38 mouse cellular contexts compared by ENCODE assay signal in the genomic region with DNA sequence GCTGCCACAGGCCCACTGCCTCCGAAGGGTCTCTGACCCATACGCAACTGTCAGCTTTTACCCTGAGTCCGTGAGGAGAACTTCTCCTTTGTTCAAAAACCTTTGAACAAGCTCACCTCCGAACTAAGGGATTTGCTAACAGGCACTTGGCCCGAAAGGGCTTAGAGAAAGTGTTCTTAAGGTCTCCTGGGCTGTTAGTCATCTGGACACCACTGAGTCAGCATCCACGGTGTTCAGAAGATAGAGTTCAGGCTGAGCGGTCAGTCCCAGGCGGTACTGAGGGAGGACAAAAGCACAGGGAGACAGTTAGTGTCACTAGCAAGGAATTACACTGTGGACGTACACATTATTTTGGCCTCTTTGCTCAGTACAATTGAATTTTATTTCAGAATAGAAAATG. TPM values are rescaled to one million over a fixed set of nuclear protein-coding genes. Genes with fewer than 3 reads are reported as not detected.
A peak's percentile ranks its signal among the peaks of the same experiment; 100 is the strongest.
DNase-seq lines count a peak whose midpoint lies in the region; ATAC-seq and TF ChIP-seq lines count a peak whose summit lies in the region.
"Had no signal": no experiment of that assay in that cellular context is flagged by ENCODE, and none has a peak within 500 bp of the region (broad histone marks: within the 10 kb centered on the region; RNA-seq: fewer than 3 reads in every experiment).

No protein-coding gene starts in this region.

- no peak overlapping the region for H3K4me2 ChIP-seq in CH12.LX (ENCODE audit: insufficient read depth, low read depth, poor library complexity, severe bottlenecking)
- H3K4me2 ChIP-seq: embryonic facial prominence, embryonic 13.5 days; forebrain, embryonic 12.5 days; hindbrain, embryonic 15.5 days had no signal

- DNase-seq in adrenal gland, adult 2 months, result peak; percentile 58
- no peak for DNase-seq in adrenal gland, adult 18-20 months (ENCODE audit: low spot score in 2 of 2)
- peak; percentile 40 to 54 for DNase-seq in kidney, postnatal 36 days
- no peak for DNase-seq in kidney, postnatal 10 days
- DNase-seq in CH12.LX (ENCODE audit: extremely low read depth), result peak; percentile 20
- peak; percentile 44 to 58 for DNase-seq in adrenal gland, postnatal 36 days
- no peak for DNase-seq in urinary bladder, adult 18-20 months (ENCODE audit: low spot score in 2 of 2)
- DNase-seq: cerebellum, adult 9-11 months; layer of hippocampus, adult 9-11 months; liver; liver, postnatal 0 days; lung, postnatal 36 days; midbrain, embryonic 14.5 days had no signal

- no peak overlapping the region for H3K27ac ChIP-seq in CH12.LX (ENCODE audit: insufficient read depth, low read depth)
- H3K27ac ChIP-seq: embryonic facial prominence, embryonic 13.5 days; hindbrain, embryonic 15.5 days; stomach, postnatal 0 days had no signal

- H3K9me3 ChIP-seq in CH12.LX (replicated peaks; ENCODE audit: low read length), result no peaks in the 10 kb centered on the region
- H3K9me3 ChIP-seq: embryonic facial prominence, embryonic 13.5 days; forebrain, embryonic 12.5 days; heart, embryonic 10.5 days; hindbrain, embryonic 15.5 days had no signal

- no peak overlapping the region for H3K4me3 ChIP-seq in CH12.LX (replicated peaks in 1 of 3; ENCODE audit: low read depth in 2 of 3, low read length in 2 of 3, poor library complexity in 1 of 3)
- H3K4me3 ChIP-seq: embryonic facial prominence, embryonic 13.5 days; erythroblast, embryonic 14.5 days; forebrain, embryonic 12.5 days; heart, embryonic 10.5 days; hindbrain, embryonic 15.5 days had no signal

- H3K79me2 ChIP-seq in CH12.LX (replicated peaks; ENCODE audit: control insufficient read depth, extremely low read depth, insufficient read depth, poor library complexity, severe bottlenecking), result no peaks in the 10 kb centered on the region

- H3K36me3 ChIP-seq in CH12.LX (replicated peaks in 1 of 2; ENCODE audit: control insufficient read depth in 1 of 2, insufficient read depth in 1 of 2, low read length in 1 of 2), result peaks cover 0 to 16% of the 10 kb centered on the region in 2 experiments

- no peaks in the 10 kb centered on the region for H3K27me3 ChIP-seq in CH12.LX (replicated peaks)
- H3K27me3 ChIP-seq: embryonic facial prominence, embryonic 13.5 days; forebrain, embryonic 12.5 days; hindbrain, embryonic 15.5 days had no signal

- TF ChIP-seq RAD21 in CH12.LX (IDR thresholded peaks at IDR 0.05; ENCODE audit: low read depth, low read length), result no peak

- TF ChIP-seq CTCF in CH12.LX (conservative IDR thresholded peaks at IDR 0.05 in 1 of 2, IDR thresholded peaks at IDR 0.05 in 1 of 2; ENCODE audit: low read depth in 2 of 2, low read length in 2 of 2), result no peak

- ATAC-seq in megakaryocyte progenitor cell, adult 5-6 weeks (replicated peaks; ENCODE audit: poor library complexity), result no peak
- ATAC-seq: activated CD4-positive, CD25-positive, alpha-beta regulatory T cell, adult 4 months; CD4-positive, CD25-positive, alpha-beta regulatory T cell, adult 4 months; liver, postnatal 0 days had no signal

- dilution Hi-C loops in CH12.LX (cut with MboI; ENCODE audit: extremely low pct_ligation_motif_present, extremely low pct_unique_long_range_greater_than_20kb, low sequenced_read_pairs), result no loop called here

- H3K4me1 ChIP-seq in CH12.LX (ENCODE audit: control insufficient read depth in 1 of 2, insufficient read depth in 2 of 2), result peaks cover 16 to 28% of the 10 kb centered on the region in 2 experiments
- H3K4me1 ChIP-seq: hindbrain, embryonic 15.5 days had no signal

- H3K9ac ChIP-seq in CH12.LX (ENCODE audit: insufficient read depth, low read depth), result no peak overlapping the region
- H3K9ac ChIP-seq: forebrain, embryonic 12.5 days; hindbrain, embryonic 15.5 days; liver, postnatal 0 days had no signal

- TF ChIP-seq POLR2A in CH12.LX (IDR thresholded peaks at IDR 0.05; ENCODE audit: low read depth, low read length), result no peak

- TF ChIP-seq EP300 in CH12.LX (IDR thresholded peaks at IDR 0.05; ENCODE audit: low read length), result no peak

- in situ Hi-C loops in CH12.LX (cut with MboI; ENCODE audit: low pct_ligation_motif_present, low pct_unique_long_range_greater_than_20kb, low sequenced_read_pairs), result no loop called here

TF ChIP-seq in CH12.LX, 34 proteins besides CTCF, POLR2A, EP300 and RAD21:
- TF ChIP-seq MEF2A (IDR thresholded peaks at IDR 0.05; ENCODE audit: borderline replicate concordance, low read depth, low read length) (no peak), MAFK (IDR thresholded peaks at IDR 0.05; ENCODE audit: insufficient replicate concordance, low read length) (0 out of 2 replicates have a peak, but pooled peaks have one; percentile 37), ZNF384 (IDR thresholded peaks at IDR 0.05; ENCODE audit: low read depth, low read length) (no peak), GABPA (IDR thresholded peaks at IDR 0.05; ENCODE audit: insufficient replicate concordance, low read depth, low read length) (no peak)

RNA-seq across cellular contexts. Expression of gene Higd1c, which starts 24.5 kb away (rescaled TPM):
- under 1 TPM in 1 of 2 experiments, not detected in 1; 0.69 TPM for total RNA-seq in adrenal gland, adult 2 months (2021)
- 0.28 TPM in 1 of 2 replicates, not detected in the other for polyA plus RNA-seq in adrenal gland, adult 2 months (2012; rRNA removed)
- total RNA-seq in adrenal gland, adult 18-20 months (2021), result not detected
- total RNA-seq in CH12.LX (2012; rRNA removed), result not detected in 2 replicates
- total RNA-seq in CH12.LX (2014; rRNA removed), result not detected in 2 replicates
- polyA plus RNA-seq in CH12.LX (2012; ENCODE audit: insufficient read length, low read depth), result not detected in 2 replicates
- not detected for total RNA-seq in adrenal gland, postnatal 36 days (2021)
- total RNA-seq in megakaryocyte progenitor cell, adult 5-6 weeks (2015), result not detected in 2 replicates
- not detected in 2 replicates for total RNA-seq in megakaryocyte progenitor cell, adult 5-6 weeks (2017)
- total RNA-seq: ES-E14; gastrocnemius, adult 18-20 months; hematopoietic stem cell, adult 5-6 weeks; left cerebral cortex, adult 18-20 months; left cerebral cortex, postnatal 36 days; megakaryocyte-erythroid progenitor cell, adult 5-6 weeks had no signal
- polyA plus RNA-seq: activated CD4-positive, CD25-positive, alpha-beta regulatory T cell, adult 4 months; brain, embryonic 14.5 days; CD4-positive, CD25-positive, alpha-beta regulatory T cell, adult 4 months; cortical plate, adult 2 months; embryonic facial prominence, embryonic 13.5 days; erythroblast, embryonic 14.5 days; forebrain, embryonic 12.5 days; gonadal fat pad, adult 2 months; heart, embryonic 10.5 days; heart, embryonic 16.5 days; intestine, embryonic 14.5 days; large intestine, adult 2 months; liver, postnatal 0 days; midbrain, embryonic 14.5 days; neural tube, embryonic 11.5 days; small intestine, adult 2 months; stomach, postnatal 0 days; thymus, adult 2 months had no signal

RNA-seq across cellular contexts. Expression of gene Gm5475, which starts 33.1 kb away (rescaled TPM):
- total RNA-seq in adrenal gland, adult 2 months (2021), result not detected
- polyA plus RNA-seq in adrenal gland, adult 2 months (2012; rRNA removed), result 0.06 and 0.19 TPM in 2 replicates
- total RNA-seq in adrenal gland, adult 18-20 months (2021), result not detected
- not detected in 2 replicates for total RNA-seq in CH12.LX (2012; rRNA removed)
- not detected in 2 replicates for total RNA-seq in CH12.LX (2014; rRNA removed)
- not detected in 2 replicates for polyA plus RNA-seq in CH12.LX (2012; ENCODE audit: insufficient read length, low read depth)
- not detected for total RNA-seq in adrenal gland, postnatal 36 days (2021)
- total RNA-seq in megakaryocyte progenitor cell, adult 5-6 weeks (2015), result not detected in 2 replicates
- not detected in 2 replicates for total RNA-seq in megakaryocyte progenitor cell, adult 5-6 weeks (2017)
- total RNA-seq: ES-E14; hematopoietic stem cell, adult 5-6 weeks; left cerebral cortex, adult 18-20 months; left cerebral cortex, postnatal 36 days; megakaryocyte-erythroid progenitor cell, adult 5-6 weeks had no signal
- polyA plus RNA-seq: CD4-positive, CD25-positive, alpha-beta regulatory T cell, adult 4 months; embryonic facial prominence, embryonic 13.5 days; erythroblast, embryonic 14.5 days; heart, embryonic 10.5 days; heart, embryonic 16.5 days; intestine, embryonic 14.5 days; midbrain, embryonic 14.5 days had no signal

RNA-seq across cellular contexts. Expression of gene Mettl7a2, which starts 35.9 kb away (rescaled TPM):
- total RNA-seq in adrenal gland, adult 2 months (2021), result 1 to 10 TPM in 1 of 2 experiments, under 1 TPM in 1; 0.78 to 3.6 TPM
- not detected in 2 replicates for polyA plus RNA-seq in adrenal gland, adult 2 months (2012; rRNA removed)
- 1 to 10 TPM; 3.2 to 3.4 TPM for total RNA-seq in adrenal gland, adult 18-20 months (2021)
- total RNA-seq in CH12.LX (2012; rRNA removed) (not detected in 2 replicates), CH12.LX (2014; rRNA removed) (not detected in 2 replicates)
- not detected in 2 replicates for polyA plus RNA-seq in CH12.LX (2012; ENCODE audit: insufficient read length, low read depth)
- total RNA-seq in adrenal gland, postnatal 36 days (2021), result 1 to 10 TPM; 2.0 to 2.2 TPM
- total RNA-seq in megakaryocyte progenitor cell, adult 5-6 weeks (2015), result not detected in 2 replicates
- not detected in 2 replicates for total RNA-seq in megakaryocyte progenitor cell, adult 5-6 weeks (2017)
- total RNA-seq: hematopoietic stem cell, adult 5-6 weeks; megakaryocyte-erythroid progenitor cell, adult 5-6 weeks had no signal
- polyA plus RNA-seq: activated CD4-positive, CD25-positive, alpha-beta regulatory T cell, adult 4 months; brain, embryonic 14.5 days; CD4-positive, CD25-positive, alpha-beta regulatory T cell, adult 4 months; cortical plate, adult 2 months; embryonic facial prominence, embryonic 13.5 days; erythroblast, embryonic 14.5 days; forebrain, embryonic 12.5 days; heart, embryonic 10.5 days; heart, embryonic 16.5 days; hindbrain, embryonic 15.5 days; intestine, embryonic 14.5 days; kidney, embryonic 14.5 days; large intestine, adult 2 months; liver, postnatal 0 days; midbrain, embryonic 14.5 days; small intestine, adult 2 months; stomach, postnatal 0 days; thymus, adult 2 months had no signal

RNA-seq across cellular contexts. Expression of gene Methig1, which starts 35.9 kb away (rescaled TPM):
- under 1 TPM; 0.45 to 0.52 TPM for total RNA-seq in adrenal gland, adult 2 months (2021)
- 0.16 TPM in 1 of 2 replicates, not detected in the other for polyA plus RNA-seq in adrenal gland, adult 2 months (2012; rRNA removed)
- under 1 TPM in 1 of 2 experiments, not detected in 1; 0.20 TPM for total RNA-seq in adrenal gland, adult 18-20 months (2021)
- total RNA-seq in CH12.LX (2012; rRNA removed) (not detected in 2 replicates), CH12.LX (2014; rRNA removed) (not detected in 2 replicates)
- polyA plus RNA-seq in CH12.LX (2012; ENCODE audit: insufficient read length, low read depth), result not detected in 2 replicates
- under 1 TPM; 0.36 to 0.56 TPM for total RNA-seq in adrenal gland, postnatal 36 days (2021)
- total RNA-seq in megakaryocyte progenitor cell, adult 5-6 weeks (2015), result not detected in 2 replicates
- total RNA-seq in megakaryocyte progenitor cell, adult 5-6 weeks (2017), result not detected in 2 replicates
- total RNA-seq: gastrocnemius, adult 18-20 months; hematopoietic stem cell, adult 5-6 weeks; left cerebral cortex, adult 18-20 months; left cerebral cortex, postnatal 36 days; megakaryocyte-erythroid progenitor cell, adult 5-6 weeks had no signal
- polyA plus RNA-seq: activated CD4-positive, CD25-positive, alpha-beta regulatory T cell, adult 4 months; brain, embryonic 14.5 days; CD4-positive, CD25-positive, alpha-beta regulatory T cell, adult 4 months; cortical plate, adult 2 months; embryonic facial prominence, embryonic 13.5 days; erythroblast, embryonic 14.5 days; forebrain, embryonic 12.5 days; heart, embryonic 16.5 days; hindbrain, embryonic 15.5 days; intestine, embryonic 14.5 days; large intestine, adult 2 months; midbrain, embryonic 14.5 days; neural tube, embryonic 11.5 days; small intestine, adult 2 months; stomach, postnatal 0 days; thymus, adult 2 months had no signal

RNA-seq across cellular contexts. Expression of gene Slc11a2, which starts 36.0 kb away (rescaled TPM):
- total RNA-seq in adrenal gland, adult 2 months (2021), result 100 to 1,000 TPM; 116 to 132 TPM
- polyA plus RNA-seq in adrenal gland, adult 2 months (2012; rRNA removed), result 55.2 and 65.0 TPM in 2 replicates
- 100 to 1,000 TPM; 110 to 132 TPM for total RNA-seq in adrenal gland, adult 18-20 months (2021)
- total RNA-seq in CH12.LX (2012; rRNA removed) (8.9 and 13.2 TPM in 2 replicates), CH12.LX (2014; rRNA removed) (11.7 and 13.0 TPM in 2 replicates)
- polyA plus RNA-seq in CH12.LX (2012; ENCODE audit: insufficient read length, low read depth), result 18.6 and 19.1 TPM in 2 replicates
- 100 to 1,000 TPM in 1 of 2 experiments, 10 to 100 TPM in 1; 98.5 to 112 TPM for total RNA-seq in adrenal gland, postnatal 36 days (2021)
- 8.2 and 12.0 TPM in 2 replicates for total RNA-seq in megakaryocyte progenitor cell, adult 5-6 weeks (2015)
- 11.0 and 14.6 TPM in 2 replicates for total RNA-seq in megakaryocyte progenitor cell, adult 5-6 weeks (2017)

Comparison
In these comparisons a context has a peak if more than half of its experiments do, and no peak if none do; other contexts are left out.
1. DNase-seq: peak in adrenal gland, adult 2 months (single experiment), kidney, postnatal 36 days (2 of 2), CH12.LX (single experiment) and adrenal gland, postnatal 36 days (2 of 2); none in adrenal gland, adult 18-20 months (0 of 2), kidney, postnatal 10 days (single experiment) and urinary bladder, adult 18-20 months (0 of 2).